Mouse (Mus musculus) hindlimb bud, embryonic 11.5 days (tissue): ENCODE results near the gene Olfr859.
"Not testable (repeated sequence)": the region's sequence is repeated elsewhere in the genome, so short reads cannot be mapped to it uniquely, and the experiment has no call there.

Experiments
- DNase-seq: peaks from one replicate; pipeline ENCODE4 v3.0.0-alpha.2; 2012; ENCODE audit warnings: low read depth, low spot score; ENCODE audit errors: extremely low spot score

Olfr859 gene

DNA sequence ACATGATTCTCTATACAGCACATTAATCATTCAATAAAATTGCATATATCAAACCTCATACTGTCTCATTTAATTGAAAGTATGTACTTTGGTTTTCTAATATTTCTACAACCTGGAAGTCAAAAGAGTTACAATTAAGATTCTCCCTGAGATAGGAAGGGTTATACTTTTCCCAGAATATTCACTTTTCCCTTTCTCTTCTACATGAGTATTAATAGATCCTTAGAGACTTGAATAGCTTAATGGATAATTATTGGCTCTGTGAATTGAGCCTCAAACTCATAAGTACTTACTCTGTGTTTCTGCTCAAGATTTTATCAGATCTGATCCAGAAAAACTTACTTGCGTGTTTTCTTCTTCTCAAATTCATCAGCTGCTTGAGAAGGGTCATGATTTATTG, at the start of gene Olfr859:
TSS of gene Olfr859 (plus strand) at position 301 of the 400 bp plus-strand sequence.
- not testable (repeated sequence) for DNase-seq

DNA sequence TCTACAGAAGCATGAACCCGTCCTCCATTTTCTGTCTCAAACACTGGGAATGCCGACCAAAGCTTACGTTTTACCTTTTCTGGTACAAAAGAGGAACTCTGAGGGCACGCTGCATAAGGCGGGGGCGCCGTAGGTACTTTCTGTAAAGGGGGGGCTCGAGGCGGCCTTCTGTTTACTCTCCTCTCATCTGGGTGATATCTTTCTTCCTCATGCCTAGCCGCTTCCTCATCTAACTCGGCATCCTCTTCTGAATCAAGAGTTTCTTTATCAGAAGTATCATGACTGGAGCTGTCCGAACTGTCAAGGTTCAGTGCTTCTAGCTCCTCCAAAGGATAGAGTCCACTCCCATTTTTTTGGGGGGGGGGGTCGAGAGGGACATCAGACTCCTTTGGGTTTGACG, 35.6 kb upstream of the Olfr859 start:
- no peak for DNase-seq

DNA sequence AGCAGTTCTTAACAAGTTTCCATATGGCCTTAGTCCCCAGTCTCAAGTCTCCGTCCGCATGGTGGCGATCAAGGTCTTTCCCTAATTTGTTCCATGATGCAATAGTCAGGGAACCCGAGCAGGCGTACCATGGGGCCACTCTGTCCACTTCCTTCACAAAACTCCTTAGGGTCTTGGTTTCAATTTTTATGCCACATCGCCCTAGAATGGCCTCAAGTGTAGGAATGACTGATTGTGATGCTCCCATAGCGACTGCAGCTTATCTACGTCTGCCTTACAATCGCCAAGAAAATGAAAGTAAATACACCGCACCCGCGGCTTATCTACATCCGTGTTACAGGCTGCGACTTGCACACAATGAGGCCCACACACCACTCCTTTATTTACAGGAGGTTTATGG, 35.0 kb upstream of the Olfr859 start:
- DNase-seq: no peak

DNA sequence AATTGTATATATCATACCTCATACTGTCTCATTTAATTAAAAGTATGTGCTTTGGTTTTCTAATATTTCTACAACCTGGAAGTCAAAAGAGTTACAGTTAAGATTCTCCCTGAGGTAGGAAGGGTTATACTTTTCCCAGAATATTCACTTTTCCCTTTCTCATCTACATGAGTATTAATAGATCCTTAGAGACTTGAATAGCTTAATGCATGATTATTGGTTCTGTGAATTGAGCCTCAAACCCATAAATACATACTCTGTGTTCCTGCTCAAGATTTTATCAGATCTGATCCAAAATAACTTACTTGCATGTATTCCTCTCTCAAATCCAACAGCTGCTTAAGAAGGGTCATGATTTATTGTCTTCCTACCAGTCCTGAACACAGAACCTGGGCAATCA, 24.7 kb upstream of the Olfr859 start, which contains the start of gene Olfr58:
TSS of gene Olfr58 (plus strand) at position 301 of the 400 bp plus-strand sequence.
- no peak for DNase-seq

DNA sequence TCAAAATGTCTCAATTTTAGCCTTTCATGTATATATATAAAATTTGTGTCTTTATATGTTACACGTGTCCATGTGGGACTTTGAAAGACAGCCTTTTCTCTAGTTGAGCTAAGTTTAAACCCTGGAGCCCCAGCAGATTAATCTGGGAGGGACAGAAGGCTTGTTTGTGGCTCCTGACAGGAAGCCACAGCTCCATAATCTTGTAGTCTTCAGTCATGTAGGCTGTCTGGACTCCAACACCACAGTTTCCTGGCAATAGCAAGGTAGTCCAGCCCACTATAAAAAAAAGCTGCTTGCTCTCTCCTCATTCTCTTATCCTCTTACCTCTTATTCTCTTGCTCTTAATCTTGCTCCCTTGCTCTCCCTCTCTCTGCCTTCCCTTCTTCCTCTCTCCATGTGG, 1.7 kb upstream of the Olfr859 start:
- DNase-seq: no peak

DNA sequence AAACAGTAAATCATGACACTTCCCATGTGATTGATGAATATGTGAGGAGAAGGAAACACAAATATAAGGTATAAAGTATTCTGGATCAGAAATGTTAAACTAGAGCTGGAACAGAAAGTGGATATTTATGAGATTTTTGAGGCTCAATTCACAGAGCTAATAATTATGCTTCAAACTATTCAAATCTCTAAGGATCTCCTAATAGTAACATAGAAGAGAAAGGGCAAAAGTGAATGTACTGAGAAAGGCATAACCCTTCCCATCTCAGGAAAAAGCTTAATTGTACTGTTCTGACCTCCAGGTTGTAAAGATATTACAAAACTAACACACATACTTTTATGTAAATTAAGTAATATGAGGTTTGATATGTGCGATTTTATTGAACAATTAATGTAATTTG, 44.9 kb downstream of the Olfr859 start, which contains the start of gene Olfr860:
TSS of gene Olfr860 (minus strand) at position 101 of the 400 bp plus-strand sequence.
- no peak for DNase-seq
